Mouse (Mus musculus) C2C12 (cell line): Measurements from ENCODE around the gene Hexdc. TPM values are rescaled to one million over a fixed set of nuclear protein-coding genes. Genes with fewer than 3 reads are reported as not detected.

Experiments
- H3K27me3 ChIP-seq: one replicate; pipeline ENCODE4 v1.6.1; 2011; ENCODE audit not compliant: control insufficient read depth, insufficient read depth, insufficient read length
- H3K36me3 ChIP-seq: one replicate; pipeline ENCODE4 v1.6.1; 2011; ENCODE audit not compliant: control insufficient read depth, insufficient read depth
- H3K4me3 ChIP-seq: one replicate; pipeline ENCODE4 v1.5.1; 2011; ENCODE audit warnings: mild to moderate bottlenecking, control low read depth; ENCODE audit not compliant: poor library complexity, insufficient read depth, severe bottlenecking
- H3K79me2 ChIP-seq: one replicate; pipeline ENCODE4 v1.6.1; 2011; ENCODE audit not compliant: control insufficient read depth, insufficient read depth
- H3K79me3 ChIP-seq: one replicate; pipeline ENCODE4 v1.6.1; 2011; ENCODE audit warnings: low read depth, control low read depth
- H3ac ChIP-seq: one replicate; pipeline ENCODE3; 2011; ENCODE audit warnings: low read depth; ENCODE audit not compliant: control insufficient read depth, insufficient read length
- CEBPB ChIP-seq: IDR thresholded peaks from one replicate; pipeline ENCODE4 v1.6.1; 2011; ENCODE audit warnings: low read depth, mild to moderate bottlenecking, control low read depth, moderate library complexity
- CTCF ChIP-seq: IDR thresholded peaks from one replicate; pipeline ENCODE4 v1.5.1; 2011; ENCODE audit not compliant: control insufficient read depth, insufficient read depth, insufficient read length
- FOSL1 ChIP-seq: IDR thresholded peaks from one replicate; pipeline ENCODE4 v1.8.0; 2011; ENCODE audit warnings: mild to moderate bottlenecking, low read length; ENCODE audit not compliant: poor library complexity, insufficient read depth, severe bottlenecking
- MAX ChIP-seq: IDR thresholded peaks from one replicate; pipeline ENCODE4 v1.6.1; 2011; ENCODE audit warnings: mild to moderate bottlenecking, control low read depth
- MYOD1 ChIP-seq: IDR thresholded peaks from one replicate; pipeline ENCODE4 v1.6.1; 2011; ENCODE audit warnings: low read depth; ENCODE audit not compliant: control insufficient read depth, insufficient read length
- MYOG ChIP-seq: IDR thresholded peaks from one replicate; pipeline ENCODE4 v1.6.1; 2011; ENCODE audit not compliant: control insufficient read depth, insufficient read length; ENCODE audit errors: extremely low read depth
- USF1 ChIP-seq: IDR thresholded peaks from one replicate; pipeline ENCODE4 v1.6.1; 2011; ENCODE audit warnings: low read depth, mild to moderate bottlenecking, control low read depth, moderate library complexity
- long read RNA-seq, 2 experiments: library from polyadenylated mRNA; unstranded; transcript quantifications; one replicate each; pipeline ENCODE4 v2.0.0; 2019 to 2020
- polyA plus RNA-seq: library from polyadenylated mRNA; unstranded; fragments of >200 nt; fragmentation: generic; extraction: Trizol; gene quantifications from one replicate; pipeline ENCODE4 v1.2.1, GENCODE M21; 2012; ENCODE audit warnings: missing spikeins

The Hexdc gene
- 5.4 TPM for polyA plus RNA-seq
- long read RNA-seq, experiment 1, partial matches to known transcripts, result 1 of 3 reads
- long read RNA-seq, experiment 1, other reads (novel, unspliced or antisense), result 2 of 3 reads
- long read RNA-seq, experiment 2, partial matches to known transcripts, result 0 of 5 reads
- long read RNA-seq, experiment 2, other reads (novel, unspliced or antisense), result 3 of 5 reads

- Histone ChIP-seq H3K4me3 (peak within 1 kb of the TSS; percentile 68), H3ac (peak within 1 kb of the TSS; percentile 80), H3K36me3 (peaks cover 7% of the 10 kb centered on the region), H3K79me3 (no peaks in the 10 kb centered on the region), H3K79me2 (no peaks in the 10 kb centered on the region), H3K27me3 (no peaks in the 10 kb centered on the region)
- TF ChIP-seq FOSL1, result no peak
- TF ChIP-seq MYOG, result no peak
Observed at GRCm38 (mm10) chr11:121204161-121205006, at the start of gene Hexdc, which contains the start of gene Ogfod3. TSS of gene Hexdc (plus strand) at chr11:121204433. TSS of gene Ogfod3 (minus strand) at chr11:121204711.

- no peak overlapping the region for H3ac ChIP-seq
- H3K27me3 ChIP-seq, result peaks cover 46% of the 10 kb centered on the region
- no peak for TF ChIP-seq MYOD1
- H3K79me3 ChIP-seq, result no peaks in the 10 kb centered on the region
- no peak overlapping the region for H3K4me3 ChIP-seq
- H3K79me2 ChIP-seq, result no peaks in the 10 kb centered on the region
- no peaks in the 10 kb centered on the region for H3K36me3 ChIP-seq
Observed at GRCm38 (mm10) chr11:121156411-121156891, 47.8 kb upstream of the Hexdc start.

GRCm38 (mm10) chr11:121159971-121160370, 44.3 kb upstream of the Hexdc start, which contains the start of gene Uts2r:
TSS of gene Uts2r (plus strand) at chr11:121160271.
- Histone ChIP-seq H3K4me3 (no peak within 1 kb of the TSS), H3ac (no peak within 1 kb of the TSS), H3K36me3 (no peaks in the 10 kb centered on the region), H3K79me2 (no peaks in the 10 kb centered on the region), H3K27me3 (peaks cover 50% of the 10 kb centered on the region), H3K79me3 (no peaks in the 10 kb centered on the region)
- TF ChIP-seq MYOG (no peak), FOSL1 (no peak), CTCF (no peak), MAX (no peak)

- H3K79me2 ChIP-seq, result no peaks in the 10 kb centered on the region
- H3K36me3 ChIP-seq, result no peaks in the 10 kb centered on the region
- no peaks in the 10 kb centered on the region for H3K79me3 ChIP-seq
- no peak overlapping the region for H3K4me3 ChIP-seq
- no peak for TF ChIP-seq USF1
- TF ChIP-seq FOSL1, result no peak
- no peak for TF ChIP-seq CTCF
- TF ChIP-seq MYOG, result no peak
- no peak for TF ChIP-seq MYOD1
- TF ChIP-seq MAX, result no peak
- no peak for TF ChIP-seq CEBPB
- no peak overlapping the region for H3ac ChIP-seq
- H3K27me3 ChIP-seq, result peaks cover 44% of the 10 kb centered on the region
Observed at GRCm38 (mm10) chr11:121160636-121161346, 43.4 kb upstream of the Hexdc start.

- no peak overlapping the region for H3K4me3 ChIP-seq
- no peaks in the 10 kb centered on the region for H3K79me3 ChIP-seq
- H3K79me2 ChIP-seq, result no peaks in the 10 kb centered on the region
- no peak overlapping the region for H3ac ChIP-seq
- H3K36me3 ChIP-seq, result no peaks in the 10 kb centered on the region
- H3K27me3 ChIP-seq, result peaks cover 30% of the 10 kb centered on the region
- TF ChIP-seq USF1, result no peak
- no peak for TF ChIP-seq FOSL1
- TF ChIP-seq MAX, result no peak
- no peak for TF ChIP-seq MYOD1
- no peak for TF ChIP-seq CTCF
Observed at GRCm38 (mm10) chr11:121163751-121164150, 40.5 kb upstream of the Hexdc start.

GRCm38 (mm10) chr11:121173203-121173602, 31.0 kb upstream of the Hexdc start:
- no peak overlapping the region for H3ac ChIP-seq
- H3K79me2 ChIP-seq, result no peaks in the 10 kb centered on the region
- H3K36me3 ChIP-seq, result no peaks in the 10 kb centered on the region
- H3K79me3 ChIP-seq, result no peaks in the 10 kb centered on the region
- no peak overlapping the region for H3K4me3 ChIP-seq
- TF ChIP-seq FOSL1 (no peak), CTCF (no peak), MYOD1 (no peak), MAX (no peak), CEBPB (no peak), MYOG (no peak), USF1 (no peak)
- H3K27me3 ChIP-seq, result peaks cover 3% of the 10 kb centered on the region
